Mouse (Mus musculus) embryonic stem cell, embryonic (primary cell): ENCODE measurements at regions not wholly inside any gene's neighbourhood (a gene's known extent, or its start where the extent isn't known, plus 50 kb on each side); places are given as distances from the start of the nearest gene placed in this dataset.
"Not testable (repeated sequence)": the region's sequence is repeated elsewhere in the genome, so short reads cannot be mapped to it uniquely, and the experiment has no call there.

Experiments
- CTCF ChIA-PET, 4 experiments: fragments of 300-600 bp in 2 of 4; fragments of 350-600 bp in 2 of 4; sonication (Branson Sonifier 250); formaldehyde crosslinking; loops; one replicate each; lab custom pipeline; 2022; ENCODE audit warnings: inconsistent platforms in 2 of 4; lab: Charles Lee
- POLR2A ChIA-PET, 4 experiments: fragments of 300-600 bp in 2 of 4; fragments of 350-600 bp in 2 of 4; sonication (Branson Sonifier 250); formaldehyde crosslinking; loops; one replicate each; lab custom pipeline; 2022; ENCODE audit warnings: antibody characterized with exemption in 4 of 4, inconsistent platforms in 1 of 4; lab: Charles Lee

DNA sequence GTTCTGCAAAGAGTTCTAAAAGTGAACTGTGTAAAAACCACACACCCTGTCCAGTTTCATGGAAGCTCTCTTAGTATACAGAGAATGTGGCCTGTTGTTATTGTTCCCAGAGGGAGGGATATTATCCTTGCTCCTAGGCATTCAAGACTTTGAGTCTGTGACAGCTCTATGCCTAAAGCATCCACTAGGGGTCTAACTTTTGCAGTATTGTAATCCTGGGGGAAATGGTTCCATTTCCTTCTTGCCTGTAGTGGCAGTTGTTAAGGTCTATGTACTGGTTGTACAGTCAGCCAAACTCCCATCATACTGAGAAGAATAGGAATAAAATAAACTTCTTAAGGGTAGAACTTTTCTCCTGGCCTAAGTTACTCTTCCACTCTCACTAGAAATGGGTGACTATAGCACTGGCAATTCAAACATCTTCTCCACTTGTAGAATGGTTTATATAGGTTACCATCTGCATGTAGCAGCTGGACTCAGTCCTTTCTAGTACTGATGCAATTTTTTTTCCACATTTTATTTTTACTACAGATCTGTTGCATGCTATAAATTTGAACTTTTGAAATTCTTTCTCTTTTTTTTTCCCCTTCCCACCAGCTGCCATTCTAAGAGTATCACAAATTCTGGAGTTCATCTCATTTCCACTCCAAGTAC is 51.4 kb upstream of the Dpt start:
- CTCF ChIA-PET, result interaction anchor here in 2 of 4 experiments (0.6 to 1.0 kb wide), 4 partner anchors 8 to 1762 kb away, joined by 3 to 4 read pairs (median 3); no protein-coding TSS in a partner anchor
- POLR2A ChIA-PET, result interaction anchor here in 2 of 4 experiments (0.6 kb wide), 2 partner anchors 37 to 220 kb away, joined by 3 read pairs; no protein-coding TSS in a partner anchor

DNA sequence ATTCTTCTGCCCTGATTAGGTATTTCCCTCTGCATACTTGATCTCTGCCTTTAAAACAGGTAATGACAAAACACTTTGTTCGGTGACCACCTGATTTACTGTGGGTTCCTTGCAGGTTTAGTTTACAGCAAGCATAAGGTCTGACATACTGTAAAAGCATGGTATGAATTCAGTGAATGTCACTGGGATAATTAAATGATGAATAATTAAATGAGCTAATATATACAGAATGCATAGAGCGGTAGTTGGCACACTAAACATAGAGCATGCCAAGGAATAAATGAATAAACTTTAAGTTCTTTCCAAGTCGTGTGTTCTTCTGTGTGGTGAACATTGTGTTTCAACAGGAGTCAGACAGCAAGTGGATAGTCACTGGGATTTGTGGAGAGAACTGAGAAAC is 51.9 kb upstream of the Dpt start:
- CTCF ChIA-PET, result interaction anchor here in 3 of 4 experiments (0.6 to 1.0 kb wide), 4 partner anchors 154 to 1761 kb away, joined by 3 to 13 read pairs (median 4); no protein-coding TSS in a partner anchor
- POLR2A ChIA-PET, result interaction anchor here in 1 of 4 experiments (0.6 kb wide), 1 partner anchor 221 kb away, joined by 3 read pairs; no protein-coding TSS in a partner anchor

DNA sequence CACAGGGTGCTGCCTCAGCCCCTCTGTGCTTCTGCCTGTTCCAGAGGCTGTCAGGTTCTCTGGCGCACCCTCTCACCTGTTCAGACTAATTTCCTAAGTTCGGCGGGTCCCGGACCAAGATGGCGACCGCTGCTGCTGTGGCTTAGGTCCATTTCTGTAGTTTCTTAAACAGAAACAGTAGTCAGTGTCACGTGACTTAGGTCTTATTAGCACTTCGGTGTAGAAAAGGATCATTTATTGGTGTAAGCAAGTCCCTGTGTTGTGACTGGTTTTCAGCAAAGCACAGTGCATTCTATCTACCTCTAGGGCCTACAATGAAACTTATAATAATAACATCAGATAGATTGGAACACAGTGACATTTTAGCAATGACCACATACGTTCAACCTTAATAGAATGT is 53.5 kb upstream of the Dpt start:
- CTCF ChIA-PET, POLR2A ChIA-PET: not testable (repeated sequence)

DNA sequence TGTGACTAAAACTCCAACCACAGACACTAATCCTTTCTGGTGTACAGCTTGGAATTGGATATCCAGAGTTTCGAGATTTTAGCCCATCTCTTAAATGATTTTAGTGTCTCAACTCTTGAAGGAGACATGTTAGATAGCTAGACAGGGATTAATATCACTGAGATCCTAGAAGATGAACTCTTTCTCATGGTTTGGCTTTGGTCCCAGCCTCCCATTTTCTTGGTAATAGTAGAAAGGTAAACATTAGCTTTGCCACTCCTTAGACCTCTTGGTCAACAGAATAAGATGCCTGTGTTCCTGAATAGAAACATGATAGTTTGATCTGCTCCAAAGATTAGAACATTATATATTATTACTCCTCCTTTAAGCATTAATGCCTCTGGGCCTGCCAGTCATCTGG is 60.8 kb upstream of the Dpt start:
- ChIA-PET POLR2A (no interaction called here), CTCF (interaction anchor here in 1 of 4 experiments (0.6 kb wide), 1 partner anchor 419 kb away, joined by 3 read pairs; no protein-coding TSS in a partner anchor)

DNA sequence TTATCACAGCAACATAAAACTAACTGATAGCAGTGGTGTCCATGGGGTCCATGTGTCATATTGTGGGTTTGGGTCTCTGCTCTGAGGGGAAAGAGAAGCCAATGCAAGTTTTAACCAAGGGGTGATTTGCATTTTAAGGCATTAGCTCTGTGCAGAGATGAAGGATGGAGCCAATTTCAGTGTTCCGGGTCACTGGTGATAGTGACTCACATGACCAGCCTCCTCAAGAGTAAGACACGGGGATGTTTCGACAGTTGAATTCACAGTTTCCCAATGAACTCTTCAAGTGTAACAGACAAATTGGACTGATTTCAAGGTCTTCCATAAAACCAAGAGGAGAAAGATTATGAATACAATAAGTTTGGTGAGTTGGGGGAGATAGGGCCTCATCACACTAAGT is 62.7 kb upstream of the Dpt start:
- ChIA-PET CTCF (no interaction called here), POLR2A (interaction anchor here in 2 of 4 experiments (0.6 kb wide), 2 partner anchors 168 to 395 kb away, joined by 3 to 4 read pairs; no protein-coding TSS in a partner anchor)

DNA sequence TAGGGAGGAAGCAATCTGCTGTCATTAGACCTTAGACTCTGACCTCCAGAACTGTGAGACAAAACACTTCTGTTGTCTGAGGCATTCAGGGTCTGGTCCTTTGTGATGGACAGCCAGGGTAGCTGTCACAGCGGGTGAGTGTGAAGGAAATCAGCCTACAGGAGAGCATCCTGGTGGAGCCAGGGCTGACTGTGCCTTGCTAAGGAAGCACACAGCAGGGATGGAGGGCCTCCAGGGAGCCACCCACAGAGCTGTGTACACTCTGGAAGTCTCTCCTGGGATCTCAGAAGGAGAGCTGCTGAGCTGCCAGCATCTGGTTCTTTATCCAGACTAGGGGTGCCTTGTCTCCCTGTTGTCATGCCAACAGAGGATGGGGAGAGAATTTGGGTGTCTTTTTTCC is 74.4 kb upstream of the Dpt start:
- CTCF ChIA-PET, result no interaction called here
- POLR2A ChIA-PET, result interaction anchor here in 1 of 4 experiments (0.9 kb wide), 1 partner anchor 401 kb away, joined by 3 read pairs; no protein-coding TSS in a partner anchor

DNA sequence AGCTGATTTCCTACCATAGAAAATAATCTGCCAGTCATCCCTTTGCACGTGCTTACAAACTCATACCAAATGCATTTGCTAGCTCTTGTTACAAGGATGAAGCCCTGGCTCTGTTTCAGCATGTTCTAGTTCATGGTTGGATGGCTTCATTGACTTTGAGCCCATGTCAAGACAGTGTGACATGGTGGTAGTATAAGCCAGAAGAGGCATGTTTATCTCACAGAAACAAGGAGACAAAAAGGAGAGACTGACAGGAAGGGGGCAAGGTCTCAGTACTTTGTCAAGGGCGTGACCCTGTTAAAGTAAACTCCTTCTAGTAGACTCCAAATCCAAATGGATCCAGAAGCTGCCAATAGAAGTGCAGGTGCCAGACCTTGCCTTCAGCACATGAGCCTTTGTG is 81.5 kb upstream of the Dpt start:
- POLR2A ChIA-PET, result interaction anchor here in 1 of 4 experiments (0.9 kb wide), 1 partner anchor 56 kb away, joined by 3 read pairs; no protein-coding TSS in a partner anchor

DNA sequence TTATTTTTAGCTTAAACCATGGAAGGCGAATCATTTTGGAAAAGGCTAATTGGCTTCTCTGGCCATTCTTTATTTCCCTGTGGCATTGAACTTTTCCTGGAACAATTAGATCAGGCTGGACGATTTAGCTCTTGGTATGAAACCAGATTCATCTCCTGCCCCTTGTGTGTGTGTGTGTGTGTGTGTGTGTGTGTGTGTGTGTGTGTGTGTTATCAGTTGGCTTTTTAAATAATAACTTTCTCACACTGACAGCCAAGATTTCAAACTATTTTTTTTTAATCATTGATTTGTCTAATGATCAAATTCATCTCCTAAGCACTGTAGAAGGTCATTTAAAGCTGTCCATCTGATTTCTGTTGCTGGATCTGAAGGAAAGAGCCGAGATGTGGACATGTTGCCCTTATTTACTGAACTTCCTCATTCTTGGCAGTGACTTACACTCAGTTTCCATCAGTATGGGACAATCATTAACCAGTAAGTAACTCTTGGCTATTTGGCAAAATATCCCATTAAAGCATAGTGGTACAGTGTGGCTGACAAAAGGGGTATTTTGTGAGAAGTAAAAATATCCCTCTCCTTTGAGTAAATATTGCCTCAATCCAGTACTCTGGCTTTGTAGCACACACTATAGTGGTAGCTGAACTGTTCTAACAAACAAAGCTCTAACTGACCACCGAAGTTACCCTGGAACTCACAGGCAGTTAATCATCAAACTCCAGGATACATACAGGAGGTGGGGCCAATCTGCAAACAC is 82.5 kb upstream of the Dpt start:
- POLR2A ChIA-PET, result interaction anchor here in 1 of 4 experiments (0.9 kb wide), 1 partner anchor 57 kb away, joined by 3 read pairs; no protein-coding TSS in a partner anchor

More for the DNA sequence above, 81.5 kb upstream of the Dpt start:
- CTCF ChIA-PET, result no interaction called here

DNA sequence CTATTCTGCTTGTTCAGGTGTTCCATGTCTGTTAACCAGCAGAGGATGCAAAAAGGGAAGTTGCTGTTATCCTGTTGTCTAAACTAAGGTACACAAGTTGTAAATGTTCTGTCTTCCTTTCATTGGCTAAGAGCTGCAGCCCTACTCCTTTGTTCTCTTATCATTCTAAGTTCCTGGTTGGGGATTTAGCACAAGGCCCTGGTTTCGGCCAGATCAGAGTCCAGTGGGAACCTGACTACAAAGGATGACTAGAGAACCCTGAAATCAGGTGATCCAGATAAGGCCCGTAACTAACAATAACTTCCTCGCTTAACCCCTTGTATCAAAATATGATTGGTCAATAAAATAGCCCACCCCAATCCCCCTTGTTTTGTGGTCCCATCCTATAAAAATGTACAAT is 83.9 kb upstream of the Dpt start:
- CTCF ChIA-PET, result no interaction called here
- POLR2A ChIA-PET, result no interaction called here

More for the DNA sequence above, 82.5 kb upstream of the Dpt start:
- CTCF ChIA-PET, result no interaction called here

DNA sequence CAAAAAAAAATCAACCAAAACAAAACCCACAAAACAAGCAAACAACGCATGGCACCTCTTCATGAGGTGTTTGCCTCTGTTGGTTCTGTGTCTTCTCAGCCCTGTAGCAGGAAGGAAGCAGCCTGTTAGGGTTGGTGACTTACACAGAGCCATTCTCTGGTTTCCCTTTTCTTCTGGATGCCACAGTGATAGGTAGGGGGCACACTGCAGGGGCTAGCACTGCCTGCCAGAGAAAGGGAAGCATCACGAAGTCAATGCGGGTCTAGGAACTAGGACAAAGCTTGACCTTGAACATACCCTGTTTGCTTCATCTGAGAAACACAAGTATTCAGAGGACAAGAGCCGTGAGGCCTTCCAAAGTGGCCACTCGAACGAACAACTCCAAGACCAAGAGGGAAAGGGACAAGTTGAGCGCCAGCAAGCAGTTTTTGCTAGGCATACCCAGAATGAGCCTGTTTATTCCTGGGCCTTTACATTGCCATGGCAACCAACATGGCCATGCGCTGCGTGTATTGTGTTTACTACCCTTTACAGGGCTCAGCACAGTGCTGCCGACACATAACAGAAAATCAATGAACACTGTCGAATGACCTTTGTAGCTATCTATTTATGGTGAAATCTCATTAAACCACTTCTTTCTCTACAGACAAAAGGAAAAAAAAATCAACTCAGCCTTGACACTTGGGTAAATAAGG is 91.9 kb upstream of the Dpt start:
- CTCF ChIA-PET, result no interaction called here
- POLR2A ChIA-PET, result interaction anchor here in 1 of 4 experiments (1.3 kb wide), 1 partner anchor 254 kb away, joined by 3 read pairs; no protein-coding TSS in a partner anchor

DNA sequence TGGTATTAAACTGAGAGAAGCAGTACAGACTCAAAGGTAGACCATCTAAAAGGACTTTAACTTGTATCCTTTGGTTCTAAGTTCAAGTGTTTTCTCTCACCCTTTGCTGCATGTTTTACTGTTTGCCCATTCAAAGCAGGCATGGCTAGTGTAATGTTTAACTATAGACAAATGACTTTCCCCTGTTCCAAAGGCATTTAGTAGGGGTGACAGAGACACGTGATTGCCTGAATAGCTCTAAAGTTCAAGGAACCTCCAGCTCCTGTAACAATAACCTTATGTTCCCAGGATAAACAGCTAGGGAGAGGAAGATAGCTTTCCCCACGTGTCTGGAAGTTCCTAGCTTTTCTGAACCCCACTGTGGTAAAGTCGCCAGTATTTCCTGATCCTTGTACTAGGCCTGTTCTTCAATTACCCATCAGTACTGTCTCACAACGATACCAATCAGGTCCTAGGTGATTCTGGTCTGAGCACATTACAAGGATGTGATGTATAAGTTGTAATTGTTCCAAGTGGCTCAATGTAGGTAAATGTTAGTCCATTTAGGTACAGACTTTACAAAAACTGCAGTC is 92.8 kb upstream of the Dpt start:
- CTCF ChIA-PET, result interaction anchor here in 1 of 4 experiments (0.9 kb wide), 1 partner anchor 86 kb away, joined by 6 read pairs; no protein-coding TSS in a partner anchor
- POLR2A ChIA-PET, result no interaction called here

DNA sequence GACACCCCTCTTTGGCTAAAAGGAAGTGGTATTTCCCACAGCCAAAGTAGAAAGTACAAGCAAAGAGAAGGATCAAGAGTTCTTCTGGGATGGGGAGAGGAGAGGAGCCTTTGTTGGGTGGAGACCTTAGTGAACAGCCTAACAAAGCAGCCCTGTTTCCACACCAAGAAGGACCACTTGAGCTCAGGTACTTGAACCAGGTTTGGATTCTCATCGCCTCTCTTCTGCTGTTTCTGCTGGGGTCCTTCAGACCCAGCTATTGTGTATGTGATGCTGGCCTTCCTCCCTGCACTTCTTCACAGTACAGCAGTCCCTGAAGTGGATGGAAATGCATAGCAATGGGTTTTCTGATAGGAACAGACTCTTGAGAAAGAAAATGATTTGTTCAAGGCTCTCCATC is 106.4 kb upstream of the Dpt start:
- ChIA-PET POLR2A (no interaction called here), CTCF (no interaction called here)

DNA sequence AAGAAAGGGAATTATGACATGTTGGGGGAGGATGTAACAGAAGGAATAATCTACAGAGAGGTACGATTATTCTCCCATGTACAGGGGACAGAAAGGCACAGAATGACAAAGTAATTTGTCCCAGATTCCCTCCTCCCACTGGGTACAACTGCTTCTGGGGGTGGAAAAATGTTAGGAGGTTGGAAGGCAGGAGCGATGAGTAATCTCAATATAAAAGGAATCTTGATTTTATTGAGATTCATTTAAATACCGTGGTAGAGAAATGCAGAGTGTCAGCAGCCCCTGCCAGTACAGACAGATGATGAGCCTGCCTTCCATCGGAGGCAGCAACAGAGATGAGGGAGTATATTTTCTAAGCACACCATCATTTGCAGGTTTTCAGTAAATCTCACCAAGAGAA is 107.1 kb upstream of the Dpt start:
- ChIA-PET CTCF (no interaction called here), POLR2A (no interaction called here)

DNA sequence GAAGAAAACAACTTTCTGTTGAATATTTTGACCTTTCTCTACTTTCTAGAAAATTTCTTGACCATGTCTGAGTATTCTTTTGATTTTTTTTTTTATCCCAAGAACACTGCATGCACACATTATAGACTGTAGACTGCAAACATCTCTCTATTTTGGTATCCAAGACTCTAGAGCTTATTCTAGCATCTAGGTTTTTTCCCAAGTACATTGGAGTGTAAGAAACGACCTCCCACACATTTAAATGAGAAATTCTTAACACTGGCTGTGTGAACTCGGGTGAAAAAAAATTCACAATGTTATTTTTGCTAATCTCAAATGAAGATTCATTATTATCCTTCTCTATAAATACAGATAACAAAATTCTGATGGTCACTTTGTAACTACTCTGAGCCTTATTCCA is 112.0 kb upstream of the Dpt start:
- ChIA-PET POLR2A (no interaction called here), CTCF (no interaction called here)

DNA sequence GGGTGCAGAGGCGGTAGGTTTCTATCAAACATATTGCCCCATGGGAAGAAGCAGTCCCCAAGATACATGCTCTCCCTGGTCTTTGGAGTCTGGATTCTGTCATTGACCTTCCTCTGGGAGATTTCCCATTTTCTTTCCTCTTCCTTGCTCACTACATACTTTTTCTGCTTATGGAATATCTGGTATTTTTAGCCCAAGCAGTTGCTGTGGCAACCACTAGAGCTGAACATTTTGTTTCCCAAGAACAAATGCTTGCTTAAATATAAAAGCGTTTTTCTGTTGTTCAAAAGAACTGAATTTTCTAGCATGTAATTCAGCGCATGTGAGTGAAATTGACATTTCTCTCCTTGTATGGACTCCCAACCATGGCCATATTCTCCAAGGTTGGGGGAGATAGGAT is 112.7 kb upstream of the Dpt start:
- POLR2A ChIA-PET, result no interaction called here
- CTCF ChIA-PET, result no interaction called here

DNA sequence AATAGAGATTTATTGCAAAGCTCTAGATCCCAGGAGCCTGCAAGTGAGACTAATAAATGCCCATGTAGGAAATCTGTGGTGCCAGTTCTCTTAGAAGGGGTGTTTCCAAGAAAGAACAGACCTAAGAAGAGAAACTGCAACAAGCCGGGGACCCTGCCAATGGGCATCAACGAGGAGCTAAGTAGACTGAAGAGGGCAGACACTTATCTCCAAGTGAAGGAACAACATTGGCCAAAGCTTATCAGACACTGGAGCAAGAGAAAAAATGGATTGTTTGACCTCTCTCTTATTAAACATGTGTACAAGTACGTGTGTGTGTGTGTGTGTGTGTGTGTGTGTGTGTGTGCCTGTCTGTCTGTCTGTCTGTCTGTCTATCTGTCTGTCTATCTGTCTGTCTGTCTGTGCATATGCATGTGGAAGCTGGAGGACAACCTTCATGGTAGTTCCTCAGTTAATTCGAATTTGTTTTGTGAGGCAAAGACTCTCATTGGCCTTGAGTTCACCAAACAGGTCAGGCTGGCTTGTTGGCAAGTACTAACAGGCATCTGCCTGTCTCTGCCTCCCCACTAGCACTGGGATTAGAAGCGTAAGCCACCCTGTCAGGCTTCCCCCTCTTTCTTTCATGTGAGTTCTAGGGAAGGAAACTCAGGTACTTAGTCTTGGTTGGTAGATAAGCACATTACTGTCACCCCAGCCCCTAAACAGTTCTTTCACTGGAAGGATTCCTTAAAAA is 113.4 kb upstream of the Dpt start:
- POLR2A ChIA-PET, result no interaction called here
- CTCF ChIA-PET, result no interaction called here

DNA sequence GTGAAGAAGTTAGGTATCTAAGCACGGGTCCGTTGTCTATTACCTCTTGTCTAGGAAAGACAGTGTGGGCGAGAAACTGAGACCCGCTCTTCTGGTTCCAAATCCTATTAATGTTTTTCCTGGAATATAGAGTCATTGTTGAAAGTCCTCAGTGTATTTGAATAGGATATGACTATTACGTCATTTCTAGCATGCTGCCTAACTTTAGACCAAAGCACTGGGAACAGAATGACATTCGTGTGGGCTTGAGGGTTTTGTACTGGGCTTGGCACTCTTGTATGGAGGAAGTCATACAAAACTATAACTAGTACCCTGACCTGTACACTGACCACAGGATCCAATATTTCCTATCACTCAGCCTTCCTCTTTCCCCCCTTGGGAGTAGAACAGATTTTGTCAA is 114.0 kb upstream of the Dpt start:
- POLR2A ChIA-PET, result no interaction called here
- CTCF ChIA-PET, result no interaction called here

DNA sequence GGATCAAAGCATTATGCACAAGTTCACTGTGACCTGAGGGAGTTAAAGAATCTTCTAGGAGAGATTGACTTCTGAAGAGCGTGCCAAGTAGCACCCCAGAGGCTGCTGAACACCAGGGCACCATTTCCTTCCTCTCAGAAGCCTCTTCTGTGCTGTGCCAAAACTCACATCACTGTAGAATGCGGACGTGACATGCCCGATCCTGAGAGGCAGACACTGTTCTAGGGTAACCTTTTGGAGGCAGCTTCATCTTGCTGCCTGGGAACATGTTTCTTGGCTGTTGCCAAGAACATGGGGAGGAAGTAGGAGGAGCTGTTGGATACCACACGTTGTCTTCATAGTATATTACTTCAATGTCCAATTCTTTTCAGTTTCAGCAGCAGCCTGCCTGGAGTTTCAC is 114.9 kb upstream of the Dpt start:
- ChIA-PET POLR2A (no interaction called here), CTCF (no interaction called here)
